Mouse (Mus musculus) liver, embryonic 15.5 days (tissue): ENCODE results near the gene Tulp1. TPM values are rescaled to one million over a fixed set of nuclear protein-coding genes. Genes with fewer than 3 reads are reported as not detected.
A peak's percentile ranks its signal among the peaks of the same experiment; 100 is the strongest.

ENCODE experiments used
- ATAC-seq: fragments of 200-750 bp; cut with Nextera tagmentation; 2 replicates; pipeline ENCODE4 v1.8.0; 2017; ENCODE audit warnings: moderate number of reproducible peaks, mild to moderate bottlenecking, moderate library complexity; ENCODE audit not compliant: insufficient read depth
- H3K27ac ChIP-seq: fragments of 300-500 bp; sonication (generic); replicated peaks from 2 replicates; pipeline ENCODE4 v1.5.1; 2015; ENCODE audit warnings: mild to moderate bottlenecking, inconsistent platforms
- H3K27me3 ChIP-seq: fragments of 300-500 bp; sonication (generic); 2 replicates; pipeline ENCODE4 v1.6.1; 2015; ENCODE audit warnings: mild to moderate bottlenecking, inconsistent platforms
- H3K36me3 ChIP-seq: fragments of 300-500 bp; sonication (generic); replicated peaks from 2 replicates; pipeline ENCODE4 v1.6.1; 2015; ENCODE audit warnings: moderate library complexity, mild to moderate bottlenecking, inconsistent platforms
- H3K4me1 ChIP-seq: fragments of 300-500 bp; sonication (generic); replicated peaks from 2 replicates; pipeline ENCODE4 v1.6.1; 2015; ENCODE audit warnings: inconsistent platforms
- H3K4me2 ChIP-seq: fragments of 300-500 bp; sonication (generic); 2 replicates; pipeline ENCODE4 v1.6.1; 2015; ENCODE audit warnings: moderate library complexity, mild to moderate bottlenecking, inconsistent platforms
- H3K4me3 ChIP-seq: fragments of 300-500 bp; sonication (generic); replicated peaks from 2 replicates; pipeline ENCODE4 v1.5.1; 2015; ENCODE audit warnings: mild to moderate bottlenecking, inconsistent platforms
- H3K9ac ChIP-seq: fragments of 300-500 bp; sonication (generic); 2 replicates; pipeline ENCODE4 v1.6.1; 2015; ENCODE audit warnings: moderate library complexity, mild to moderate bottlenecking, inconsistent platforms
- H3K9me3 ChIP-seq: fragments of 300-500 bp; sonication (generic); replicated peaks from 2 replicates; pipeline ENCODE4 v1.6.1; 2016; ENCODE audit warnings: inconsistent platforms
- WGBS: fragments of 180-500 bp; shearing (Covaris S2); methylation state at CpG from one replicate; pipeline ENCODE4 v1.1.7; 2015; ENCODE audit warnings: mixed read lengths; ENCODE audit not compliant: insufficient replicate concordance; 5-methylcytosine and 5-hydroxymethylcytosine counted together
- polyA plus RNA-seq: library from polyadenylated mRNA; unstranded; fragments of >200 nt; fragmentation: Nextera tagmentation; extraction: Ambion mirVana; gene quantifications from 2 replicates; pipeline ENCODE4 v1.2.1, GENCODE M21; 2015

The Tulp1 gene
- polyA plus RNA-seq, 1 experiment from 2014 or later, result 0.14 TPM

DNA sequence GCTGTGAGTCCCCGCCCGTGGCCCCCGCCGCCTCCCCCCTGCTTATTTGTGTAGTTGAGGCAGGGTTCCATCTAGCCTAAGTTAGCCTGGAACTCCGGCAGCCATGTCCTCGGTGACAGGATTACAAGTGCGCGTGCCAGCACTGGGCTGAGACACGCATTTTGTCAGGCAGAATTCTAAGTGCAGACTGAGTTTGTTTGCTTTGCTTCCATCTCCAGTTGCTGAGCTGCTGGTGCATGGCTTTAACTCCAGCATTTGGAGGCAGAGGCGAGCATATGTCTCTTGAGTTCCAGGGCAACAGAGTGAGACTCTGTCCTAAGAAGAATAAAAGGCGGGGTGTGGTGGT lies 51.2 kb downstream of the Tulp1 start:
- Histone ChIP-seq H3K27me3 (no peaks in the 10 kb centered on the region), H3K27ac (peak overlapping the region; percentile 87), H3K4me1 (peaks cover 58% of the 10 kb centered on the region), H3K36me3 (peaks cover 29% of the 10 kb centered on the region), H3K9me3 (no peaks in the 10 kb centered on the region), H3K4me2 (peak overlapping the region; percentile 99), H3K4me3 (peak overlapping the region; percentile 87), H3K9ac (peak overlapping the region; percentile 91)
- ATAC-seq, result peak; percentile 5
- 1% methylated on average over 11 of the region's 11 CpGs for WGBS

DNA sequence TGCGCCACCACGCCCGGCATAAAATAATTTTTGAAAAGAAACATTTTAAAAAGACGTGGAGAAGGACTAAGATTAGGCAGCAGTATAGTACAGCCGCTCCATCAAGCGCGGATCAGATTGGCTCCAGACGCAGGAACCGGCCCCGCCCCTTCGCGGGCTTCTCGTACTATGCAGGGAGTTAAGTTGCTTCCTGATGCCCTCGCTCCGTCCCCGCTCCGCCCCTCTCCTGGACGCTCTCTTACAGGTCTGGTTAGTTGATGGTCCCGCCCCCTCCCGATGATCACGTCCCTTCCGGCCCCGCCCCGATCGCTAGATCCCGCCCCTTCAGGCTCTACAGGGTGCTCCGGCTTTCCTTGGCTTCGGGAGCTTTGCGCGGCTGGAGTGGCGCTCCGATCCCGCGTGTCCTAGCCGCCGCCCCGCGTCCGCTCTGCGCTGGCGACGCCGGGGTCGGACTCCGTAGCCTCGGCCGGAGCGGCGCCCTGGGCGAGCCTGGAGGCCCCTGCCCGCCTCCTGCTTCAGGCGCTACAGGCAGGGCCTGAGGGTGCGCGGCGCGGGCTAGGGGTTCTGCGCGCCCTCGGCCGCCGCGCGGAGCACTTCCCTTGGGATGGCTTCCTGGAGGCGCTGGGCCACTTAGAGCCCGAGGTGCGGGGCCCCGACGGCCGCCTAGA lies 51.7 kb downstream of the Tulp1 start, which contains the start of gene Fance:
Gene Fance, plus strand, starts transcription at position 308 of the 668 bp plus-strand sequence.
- peak within 1 kb of the TSS; percentile 87 for H3K4me3 ChIP-seq
- ATAC-seq, result peak; percentile 97

DNA sequence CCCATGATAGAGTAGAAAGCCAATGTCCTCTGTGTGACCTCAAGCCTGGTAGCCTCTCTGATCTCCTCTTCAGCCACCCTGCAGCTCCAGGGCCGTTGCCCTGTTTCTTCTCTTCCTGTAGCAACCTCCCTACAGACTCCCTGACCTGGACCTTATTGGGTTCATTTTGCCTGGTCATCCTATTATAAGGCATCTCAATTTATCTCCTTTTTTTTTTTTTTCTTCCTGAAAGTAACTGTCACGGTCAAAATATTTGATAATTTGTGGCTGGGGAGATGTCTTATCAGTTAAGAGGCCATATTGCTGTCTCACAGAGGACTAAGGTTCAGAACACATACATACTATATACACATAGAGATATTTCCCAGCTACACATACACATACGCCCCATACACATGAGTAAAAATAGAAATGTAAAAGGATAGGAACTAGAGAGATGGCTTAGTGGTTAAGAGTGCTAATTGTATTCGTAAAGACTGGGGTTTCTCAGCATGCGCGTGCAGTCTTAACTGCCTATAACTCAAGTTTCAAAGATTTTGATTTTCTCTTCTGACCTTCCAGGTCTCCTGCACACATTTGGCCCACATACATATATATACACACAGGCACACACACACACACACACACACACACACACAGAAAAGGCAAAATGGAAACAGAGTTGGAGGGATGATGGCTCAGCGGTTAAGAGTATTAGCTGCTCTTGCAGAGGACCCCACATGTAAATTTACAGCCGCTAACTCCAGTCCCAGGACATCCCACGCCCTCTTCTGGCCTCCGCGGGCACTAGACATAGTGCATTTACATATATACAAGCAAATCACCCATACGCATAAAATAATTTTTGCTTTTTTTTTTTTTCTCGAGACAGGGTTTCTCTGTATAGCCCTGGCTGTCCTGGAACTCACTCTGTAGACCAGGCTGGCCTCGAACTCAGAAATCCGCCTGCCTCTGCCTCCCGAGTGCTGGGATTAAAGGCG lies 52.5 kb downstream of the Tulp1 start:
- no peak for ATAC-seq
- H3K4me1 ChIP-seq, result peaks cover 55% of the 10 kb centered on the region
- no peaks in the 10 kb centered on the region for H3K27me3 ChIP-seq
- peak overlapping the region; percentile 99 for H3K4me2 ChIP-seq
- H3K36me3 ChIP-seq, result peaks cover 16% of the 10 kb centered on the region; the same call in 1 of the 2 replicates
- H3K9ac ChIP-seq, result peak overlapping the region; percentile 32
- WGBS, result 15% methylated on average over 17 of the region's 17 CpGs
- H3K4me3 ChIP-seq, result peak overlapping the region; percentile 87
- H3K27ac ChIP-seq, result peak overlapping the region; percentile 78
- H3K9me3 ChIP-seq, result no peaks in the 10 kb centered on the region

More for the DNA sequence above, 51.7 kb downstream of the Tulp1 start, which contains the start of gene Fance:
- Histone ChIP-seq H3K9ac (peak within 1 kb of the TSS; percentile 91), H3K4me1 (peaks cover 61% of the 10 kb centered on the region), H3K9me3 (no peaks in the 10 kb centered on the region), H3K36me3 (peaks cover 24% of the 10 kb centered on the region), H3K27ac (peak within 1 kb of the TSS; percentile 87), H3K4me2 (peak within 1 kb of the TSS; percentile 99), H3K27me3 (no peaks in the 10 kb centered on the region)
- WGBS, result under 1% methylated on average over 69 of the region's 69 CpGs

DNA sequence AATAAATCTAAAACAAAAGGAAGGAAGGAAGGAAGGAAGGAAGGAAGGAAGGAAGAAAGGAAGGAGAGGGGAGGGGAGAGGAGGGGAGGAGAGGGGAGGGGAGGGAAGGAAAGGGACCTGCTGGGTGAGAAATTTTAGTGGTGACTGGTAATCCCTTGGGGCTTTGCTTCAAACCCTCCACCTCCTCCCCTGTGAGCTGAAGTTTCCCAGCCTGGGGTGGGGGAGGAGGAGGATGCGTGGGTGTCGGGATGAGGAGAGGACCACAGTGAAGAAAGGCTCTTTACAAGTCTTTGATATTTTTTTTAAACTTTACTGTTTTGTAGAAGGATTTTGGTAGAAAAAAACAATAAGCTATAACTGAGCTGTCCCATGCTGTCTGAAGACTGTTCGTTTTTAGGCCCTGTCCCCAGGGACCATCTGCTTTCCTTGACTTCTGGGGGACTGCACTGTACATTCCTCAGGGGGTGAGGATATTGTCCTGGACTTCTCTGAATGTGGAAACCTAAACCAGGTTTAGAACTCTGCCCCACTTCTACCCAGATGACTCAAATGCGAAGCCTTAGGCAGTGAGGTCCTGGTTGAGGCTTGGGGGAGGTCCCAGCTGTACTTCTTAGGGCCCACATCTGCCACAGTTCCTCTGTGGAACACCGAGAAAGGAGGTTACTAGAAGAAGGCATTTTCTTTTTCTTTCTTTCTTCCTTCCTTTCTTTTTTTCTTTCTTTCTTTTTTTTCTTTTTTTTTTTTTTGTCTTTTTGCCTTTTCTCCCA lies 53.5 kb downstream of the Tulp1 start:
- peaks cover 45% of the 10 kb centered on the region for H3K4me1 ChIP-seq
- H3K9ac ChIP-seq, result no peak overlapping the region
- no peak overlapping the region for H3K4me2 ChIP-seq
- 0 out of 2 replicates have a peak, but pooled peaks cover 9% of the 10 kb centered on the region for H3K36me3 ChIP-seq
- no peak overlapping the region for H3K4me3 ChIP-seq
- H3K9me3 ChIP-seq, result no peaks in the 10 kb centered on the region
- WGBS, result 69% methylated on average over 5 of the region's 5 CpGs
- H3K27ac ChIP-seq, result peak overlapping the region; percentile 14; the same call in 1 of the 2 replicates
- no peaks in the 10 kb centered on the region for H3K27me3 ChIP-seq
- ATAC-seq, result no peak

DNA sequence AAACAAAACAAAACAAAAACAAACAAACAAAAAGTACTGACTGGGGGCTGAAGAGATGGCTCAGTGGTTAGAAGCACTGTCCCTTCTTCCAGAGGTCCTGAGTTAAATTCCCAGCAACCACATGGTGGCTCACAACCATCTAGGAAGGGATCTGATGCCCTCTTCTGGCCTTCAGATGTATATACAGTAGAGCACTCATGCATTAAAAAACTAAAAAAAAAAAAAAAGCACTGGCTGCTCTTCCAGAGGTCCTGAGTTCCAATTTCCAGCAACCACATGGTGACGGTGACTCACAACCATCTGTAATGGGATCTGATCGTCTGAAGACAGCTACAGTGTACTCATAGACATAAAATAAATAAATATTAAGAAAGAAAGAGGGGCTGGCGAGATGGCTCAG lies 54.2 kb downstream of the Tulp1 start:
- H3K9ac ChIP-seq, result no peak overlapping the region
- no peaks in the 10 kb centered on the region for H3K9me3 ChIP-seq
- 0 out of 2 replicates have a peak, but pooled peaks cover 4% of the 10 kb centered on the region for H3K36me3 ChIP-seq
- no peak for ATAC-seq
- H3K4me3 ChIP-seq, result no peak overlapping the region
- no peak overlapping the region for H3K27ac ChIP-seq
- WGBS, result 63% methylated on average over 3 of the region's 3 CpGs
- H3K4me2 ChIP-seq, result no peak overlapping the region
- H3K27me3 ChIP-seq, result no peaks in the 10 kb centered on the region
- peaks cover 39% of the 10 kb centered on the region for H3K4me1 ChIP-seq

DNA sequence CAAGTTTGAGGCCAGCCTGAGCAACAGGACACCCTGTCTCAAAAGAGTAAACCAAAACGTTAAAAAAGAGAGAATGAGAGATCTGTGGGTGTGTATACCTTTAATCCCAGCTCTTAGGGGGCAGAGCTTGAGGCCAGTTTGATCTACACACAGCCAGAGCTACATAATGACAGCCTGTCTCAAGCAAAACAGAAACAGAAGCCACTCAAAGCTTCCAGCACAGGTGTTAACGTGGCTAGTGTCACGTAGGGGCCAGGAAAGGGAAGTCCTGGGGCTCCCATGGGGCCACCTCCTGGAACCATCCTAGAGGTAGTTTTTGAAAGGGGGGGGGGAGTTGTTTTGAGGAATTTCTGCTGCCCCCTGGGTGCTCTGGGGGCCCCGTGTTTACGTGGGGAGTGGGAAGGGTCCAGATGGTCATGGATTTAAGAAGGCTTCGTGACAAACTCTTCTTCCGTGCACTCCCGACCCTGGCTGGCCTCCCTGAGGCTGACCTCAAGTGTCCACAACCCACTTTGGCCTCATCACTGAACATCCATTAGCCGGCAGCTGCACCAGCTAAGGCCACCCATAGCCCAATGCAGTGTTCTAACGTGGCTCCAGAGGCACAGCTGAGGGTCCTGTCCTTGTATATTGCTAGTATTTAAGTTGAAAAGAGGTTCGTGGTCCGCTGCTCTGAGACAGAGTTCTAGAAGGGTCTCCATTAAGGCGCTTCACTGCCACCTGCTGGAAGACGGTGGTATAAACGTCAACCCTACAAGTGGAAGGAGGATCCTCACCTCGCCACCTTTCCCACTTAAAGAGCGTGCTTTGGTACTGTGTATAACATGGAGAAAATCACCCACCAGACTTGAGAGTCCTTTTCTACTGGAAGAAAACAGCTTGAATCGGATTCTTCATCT lies 56.5 kb downstream of the Tulp1 start:
- H3K27ac ChIP-seq, result no peak overlapping the region
- H3K4me2 ChIP-seq, result peak overlapping the region; percentile 47
- 9% methylated on average over 18 of the region's 18 CpGs for WGBS
- no peaks in the 10 kb centered on the region for H3K36me3 ChIP-seq
- ATAC-seq, result no peak
- H3K9me3 ChIP-seq, result no peaks in the 10 kb centered on the region
- peak overlapping the region; percentile 17; the same call in 1 of the 2 replicates for H3K9ac ChIP-seq
- peaks cover 19% of the 10 kb centered on the region for H3K4me1 ChIP-seq
- H3K27me3 ChIP-seq, result no peaks in the 10 kb centered on the region
- no peak overlapping the region for H3K4me3 ChIP-seq

DNA sequence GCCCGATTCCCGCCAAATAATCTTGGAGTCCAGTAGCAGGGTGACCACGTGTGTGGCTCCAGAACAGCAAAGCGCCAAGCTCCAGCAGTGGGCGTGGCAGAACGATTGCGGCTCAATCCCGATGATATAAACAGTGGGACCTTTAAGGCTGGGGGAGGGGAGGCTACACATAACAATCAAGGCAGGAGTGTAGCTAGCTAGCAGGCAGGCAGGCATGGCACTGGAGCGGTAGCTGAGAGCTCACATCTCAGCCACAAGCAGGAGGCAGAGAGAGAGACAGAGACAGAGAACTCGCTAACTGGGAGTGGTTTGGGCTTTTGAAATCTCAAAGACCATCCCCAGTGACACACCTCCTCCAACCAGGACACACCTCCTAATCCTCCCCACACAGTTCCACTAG lies 59.9 kb downstream of the Tulp1 start:
- Histone ChIP-seq H3K27me3 (no peaks in the 10 kb centered on the region), H3K27ac (no peak overlapping the region), H3K4me3 (no peak overlapping the region), H3K9me3 (no peaks in the 10 kb centered on the region), H3K36me3 (no peaks in the 10 kb centered on the region; the same call in 1 of the 2 replicates), H3K4me1 (peaks cover 6% of the 10 kb centered on the region), H3K4me2 (no peak overlapping the region), H3K9ac (no peak overlapping the region)
- WGBS, result 58% methylated on average over 10 of the region's 10 CpGs
- ATAC-seq, result no peak

Other genes starting within 250 kb of the Tulp1 start
- 0.18 and 0.25 TPM in 2 replicates for gene Scube3, start 223.1 kb downstream of the Tulp1 start, polyA plus RNA-seq
- gene Zfp523, start 188.1 kb downstream of the Tulp1 start, polyA plus RNA-seq, result 5.8 and 6.4 TPM in 2 replicates
- 10.4 and 10.9 TPM in 2 replicates for gene Def6, start 157.4 kb downstream of the Tulp1 start, polyA plus RNA-seq
- gene Ppard, start 132.5 kb downstream of the Tulp1 start, polyA plus RNA-seq, result 0.86 and 0.89 TPM in 2 replicates
- 9.4 and 11.0 TPM in 2 replicates for gene Fance, start 51.7 kb downstream of the Tulp1 start, polyA plus RNA-seq
- gene Rpl10a, start 36.8 kb downstream of the Tulp1 start, polyA plus RNA-seq, result 280 and 313 TPM in 2 replicates
- gene Tead3, start 14.4 kb downstream of the Tulp1 start, polyA plus RNA-seq, result 0.60 and 0.69 TPM in 2 replicates
- gene Fkbp5, start 152.3 kb upstream of the Tulp1 start, polyA plus RNA-seq, result 15.0 and 17.5 TPM in 2 replicates
- not detected in 2 replicates for gene Armc12, start 165.6 kb upstream of the Tulp1 start, polyA plus RNA-seq
- gene Clpsl2, start 184.2 kb upstream of the Tulp1 start, polyA plus RNA-seq, result not detected in 2 replicates
- gene Clps, start 195.5 kb upstream of the Tulp1 start, polyA plus RNA-seq, result 4.2 and 30.4 TPM in 2 replicates
- gene Lhfpl5, start 210.4 kb upstream of the Tulp1 start, polyA plus RNA-seq, result 0.06 and 0.10 TPM in 2 replicates